Mouse (Mus musculus) cortical plate, adult 2 months (tissue): ENCODE results near the gene Hba-a2.

Source experiments
- CTCF ChIP-seq: fragments of 200-500 bp; IDR thresholded peaks from 2 replicates; pipeline ENCODE4 v1.5.1; 2011; ENCODE audit warnings: mild to moderate bottlenecking, control low read depth, low read length; ENCODE audit not compliant: insufficient read depth; ENCODE audit errors: extremely low read depth
- POLR2A ChIP-seq: fragments of 200-500 bp; IDR thresholded peaks from 2 replicates; pipeline ENCODE4 v1.6.1; 2011; ENCODE audit warnings: mild to moderate bottlenecking, low read length, control low read depth; ENCODE audit not compliant: insufficient read depth; ENCODE audit errors: extremely low read depth

- TF ChIP-seq CTCF (no peak), POLR2A (no peak)
These were observed 40.1 kb upstream of the Hba-a2 start for GRCm38 (mm10) chr11:32256146-32256545.
